Mouse (Mus musculus): ENCODE results near the gene Cnpy1. TPM values are rescaled to one million over a fixed set of nuclear protein-coding genes. Genes with fewer than 3 reads are reported as not detected.

The Cnpy1 gene
- total and polyA plus RNA-seq, 2 experiments from 2014 or later = 0.44 to 1.6 TPM

DNA sequence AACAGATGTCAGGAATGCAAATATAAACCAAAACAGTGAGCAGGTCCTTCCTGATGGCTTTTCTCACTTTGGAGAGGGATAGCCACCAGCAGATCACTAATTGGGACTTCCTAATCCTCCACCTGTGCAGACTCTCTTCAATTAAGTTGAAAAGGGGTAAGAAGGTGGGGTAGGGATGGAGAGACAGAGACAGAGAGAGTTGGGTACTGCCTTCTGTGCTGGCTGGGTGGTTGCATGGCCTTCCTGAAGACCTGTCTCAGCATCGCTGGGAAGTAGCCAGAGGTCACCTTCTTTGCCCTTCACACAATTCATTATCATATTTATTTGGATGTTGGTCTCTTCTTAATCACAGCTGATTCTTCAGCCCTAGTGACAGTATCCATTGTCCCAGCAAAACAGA, 26.0 kb downstream of the Cnpy1 start:
- Histone ChIP-seq H3K36me3 (ENCODE audit: insufficient read depth) (no peaks in the 10 kb centered on the region), H3K27me3 (ENCODE audit: insufficient read depth, low read length) (peaks cover 3% of the 10 kb centered on the region; the same call in 1 of the 2 replicates), H3K9ac (no peak overlapping the region), H3K4me3 (ENCODE audit: low read depth, low read length) (no peak overlapping the region), H3K9me3 (ENCODE audit: low read length) (no peaks in the 10 kb centered on the region), H3K27ac (ENCODE audit: low read depth, low read length) (no peak overlapping the region), H3K4me2 (ENCODE audit: low read depth) (no peak overlapping the region), H3K4me1 (ENCODE audit: insufficient read depth) (no peaks in the 10 kb centered on the region)
- 90% methylated on average over 1 of the region's 1 CpGs for WGBS
- TF ChIP-seq CTCF (IDR thresholded peaks at IDR 0.05; ENCODE audit: low read depth) = no peak
- DNase-seq (no peak), ATAC-seq (no peak)

DNA sequence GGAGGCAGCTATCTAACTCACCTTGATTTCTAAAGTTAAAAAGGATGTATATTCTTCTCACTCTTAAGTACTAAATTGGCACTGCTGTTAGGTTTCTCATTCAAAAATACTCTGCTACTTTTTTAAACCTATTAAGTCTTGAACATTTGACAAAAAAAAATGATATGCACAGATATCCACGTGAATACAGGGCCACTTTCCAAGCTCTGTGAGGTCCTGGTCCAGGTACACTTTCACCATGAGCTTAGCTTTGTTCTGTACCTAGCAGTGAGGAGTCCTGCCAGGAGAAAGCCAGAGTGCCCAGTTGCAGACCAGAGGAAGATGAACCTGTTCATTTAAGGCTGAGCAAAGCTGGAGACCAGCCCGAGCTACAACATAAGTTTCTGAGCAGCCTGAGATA, 32.2 kb downstream of the Cnpy1 start:
- no peak for ATAC-seq
- H3K4me3 ChIP-seq (ENCODE audit: low read depth, low read length) = no peak overlapping the region
- H3K27ac ChIP-seq (ENCODE audit: low read depth, low read length) = no peak overlapping the region
- no peaks in the 10 kb centered on the region for H3K9me3 ChIP-seq (ENCODE audit: low read length)
- WGBS = 66% methylated on average over 2 of the region's 2 CpGs
- H3K9ac ChIP-seq = no peak overlapping the region
- H3K4me2 ChIP-seq (ENCODE audit: low read depth) = no peak overlapping the region
- peaks cover 41% of the 10 kb centered on the region for H3K27me3 ChIP-seq (ENCODE audit: insufficient read depth, low read length)
- TF ChIP-seq CTCF (IDR thresholded peaks at IDR 0.05; ENCODE audit: low read depth) = no peak
- H3K4me1 ChIP-seq (ENCODE audit: insufficient read depth) = no peaks in the 10 kb centered on the region
- H3K36me3 ChIP-seq (ENCODE audit: insufficient read depth) = no peaks in the 10 kb centered on the region
- no peak for DNase-seq

- Histone ChIP-seq H3K9me3 (ENCODE audit: low read length) (no peaks in the 10 kb centered on the region), H3K27me3 (ENCODE audit: insufficient read depth, low read length) (peaks cover 55% of the 10 kb centered on the region), H3K4me1 (ENCODE audit: insufficient read depth) (no peaks in the 10 kb centered on the region), H3K9ac (no peak overlapping the region), H3K27ac (ENCODE audit: low read depth, low read length) (no peak overlapping the region), H3K4me2 (ENCODE audit: low read depth) (no peak overlapping the region), H3K36me3 (ENCODE audit: insufficient read depth) (no peaks in the 10 kb centered on the region), H3K4me3 (ENCODE audit: low read depth, low read length) (no peak overlapping the region)
- ATAC-seq (no peak), DNase-seq (peak; percentile 8)
- WGBS = 3% methylated on average over 15 of the region's 15 CpGs
- no peak for TF ChIP-seq CTCF (IDR thresholded peaks at IDR 0.05; ENCODE audit: low read depth)
Measured at GRCm38 (mm10) chr5:28211651-28212310, 33.8 kb downstream of the Cnpy1 start.

- H3K27me3 ChIP-seq (ENCODE audit: insufficient read depth, low read length) = peaks cover 63% of the 10 kb centered on the region
- no peak overlapping the region for H3K9ac ChIP-seq
- no peak overlapping the region for H3K4me2 ChIP-seq (ENCODE audit: low read depth)
Measured at GRCm38 (mm10) chr5:28210591-28211550, 34.7 kb downstream of the Cnpy1 start.

DNA sequence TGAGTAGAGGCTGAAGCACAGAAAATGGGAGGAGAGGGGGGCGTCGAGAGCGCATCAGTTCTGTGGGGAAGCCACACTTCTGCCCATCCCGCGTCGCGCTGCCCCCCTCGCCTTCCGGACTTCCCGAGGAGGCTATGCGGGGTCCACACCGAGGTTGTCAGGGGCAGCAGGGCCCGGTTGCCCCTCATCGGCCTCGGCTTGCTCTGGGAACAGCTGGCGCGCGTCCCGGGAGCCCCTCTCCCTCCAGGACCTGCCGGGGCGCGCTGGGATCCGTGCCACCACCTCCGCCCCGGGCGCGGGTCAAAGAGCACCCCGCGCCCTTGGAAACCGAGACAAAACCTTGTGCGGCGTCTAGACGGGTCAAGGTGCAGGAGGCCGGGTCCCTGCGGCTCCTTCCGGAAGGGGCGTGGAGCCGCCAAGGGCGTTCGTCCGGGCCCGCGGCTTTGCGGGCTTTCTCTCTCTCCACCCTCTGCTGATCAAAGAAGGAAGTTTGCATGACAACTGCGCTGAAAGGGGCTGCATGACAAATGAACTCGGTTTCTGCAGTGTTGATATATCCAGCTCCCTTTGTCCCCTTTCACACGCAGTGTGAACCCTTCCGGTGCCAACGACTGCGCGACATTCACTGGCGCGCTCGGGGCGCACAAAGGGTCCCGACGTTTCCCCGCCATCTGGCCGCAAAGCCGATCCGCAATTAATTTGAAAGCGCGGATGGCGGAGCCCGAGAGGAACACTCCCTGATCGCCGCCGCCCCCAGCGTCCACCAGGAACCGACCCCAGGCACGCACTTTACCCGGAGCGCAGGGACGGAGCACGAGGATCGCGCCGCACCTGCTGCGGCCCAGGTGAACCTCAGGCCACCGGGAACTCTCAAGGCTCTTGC, 35.8 kb downstream of the Cnpy1 start:
- Histone ChIP-seq H3K4me1 (ENCODE audit: insufficient read depth) (no peaks in the 10 kb centered on the region), H3K27ac (ENCODE audit: low read depth, low read length) (no peak overlapping the region), H3K36me3 (ENCODE audit: insufficient read depth) (no peaks in the 10 kb centered on the region), H3K4me2 (ENCODE audit: low read depth) (peak overlapping the region; percentile 56), H3K27me3 (ENCODE audit: insufficient read depth, low read length) (peaks cover 70% of the 10 kb centered on the region), H3K9me3 (ENCODE audit: low read length) (no peaks in the 10 kb centered on the region), H3K9ac (peak overlapping the region; percentile 18; the same call in 1 of the 2 replicates), H3K4me3 (ENCODE audit: low read depth, low read length) (peak overlapping the region; percentile 37)
- ATAC-seq (peak; percentile 58; the same call in 1 of the 2 replicates), DNase-seq (peak; percentile 47)
- no peak for TF ChIP-seq CTCF (IDR thresholded peaks at IDR 0.05; ENCODE audit: low read depth)
- WGBS = under 1% methylated on average over 80 of the region's 80 CpGs

More at GRCm38 (mm10) chr5:28210591-28211550, 34.7 kb downstream of the Cnpy1 start:
- H3K9me3 ChIP-seq (ENCODE audit: low read length) = no peaks in the 10 kb centered on the region
- TF ChIP-seq CTCF (IDR thresholded peaks at IDR 0.05; ENCODE audit: low read depth) = no peak
- WGBS = 2% methylated on average over 29 of the region's 29 CpGs
- ATAC-seq = no peak
- no peaks in the 10 kb centered on the region for H3K36me3 ChIP-seq (ENCODE audit: insufficient read depth)
- DNase-seq = peak; percentile 30
- H3K4me1 ChIP-seq (ENCODE audit: insufficient read depth) = no peaks in the 10 kb centered on the region
- no peak overlapping the region for H3K4me3 ChIP-seq (ENCODE audit: low read depth, low read length)
- H3K27ac ChIP-seq (ENCODE audit: low read depth, low read length) = no peak overlapping the region

GRCm38 (mm10) chr5:28208726-28209520, 36.7 kb downstream of the Cnpy1 start:
- no peaks in the 10 kb centered on the region for H3K36me3 ChIP-seq (ENCODE audit: insufficient read depth)
- no peaks in the 10 kb centered on the region for H3K9me3 ChIP-seq (ENCODE audit: low read length)
- WGBS = 13% methylated on average over 20 of the region's 20 CpGs
- TF ChIP-seq CTCF (IDR thresholded peaks at IDR 0.05; ENCODE audit: low read depth) = no peak
- no peak overlapping the region for H3K9ac ChIP-seq
- ATAC-seq (no peak), DNase-seq (no peak)
- H3K4me3 ChIP-seq (ENCODE audit: low read depth, low read length) = peak overlapping the region; percentile 37; the same call in 1 of the 2 replicates
- no peaks in the 10 kb centered on the region for H3K4me1 ChIP-seq (ENCODE audit: insufficient read depth)
- no peak overlapping the region for H3K27ac ChIP-seq (ENCODE audit: low read depth, low read length)
- H3K27me3 ChIP-seq (ENCODE audit: insufficient read depth, low read length) = peaks cover 73% of the 10 kb centered on the region
- H3K4me2 ChIP-seq (ENCODE audit: low read depth) = no peak overlapping the region

Measured in forebrain, postnatal 0 days (tissue).